ENCODE assay signal across 9 mouse cellular contexts in genomic region chr1:170894603-170895602, GRCm38 (mm10). TPM values are rescaled to one million over a fixed set of nuclear protein-coding genes. Genes with fewer than 3 reads are reported as not detected.
A peak's percentile ranks its signal among the peaks of the same experiment; 100 is the strongest.
DNase-seq lines count a peak whose midpoint lies in the region; ATAC-seq lines count a peak whose summit lies in the region.
"Had no signal": no experiment of that assay in that cellular context is flagged by ENCODE, and none has a peak within 500 bp of the region (broad histone marks: within the 10 kb centered on the region; RNA-seq: fewer than 3 reads in every experiment).

No protein-coding gene starts in this region.

- H3K4me1 ChIP-seq in embryonic facial prominence, embryonic 14.5 days (ENCODE audit: control insufficient read depth, insufficient read depth, low read length): no peaks in the 10 kb centered on the region

- H3K27me3 ChIP-seq in embryonic facial prominence, embryonic 14.5 days (replicated peaks; ENCODE audit: control insufficient read depth, insufficient read depth, low read length): peaks cover 5% of the 10 kb centered on the region; the same call in 1 of the 2 replicates
- H3K27me3 ChIP-seq in splenic B cell, adult 2 months (ENCODE audit: control insufficient read depth, insufficient read depth, low read length, poor library complexity, severe bottlenecking): no peaks in the 10 kb centered on the region

- no peaks in the 10 kb centered on the region for H3K9me3 ChIP-seq in embryonic facial prominence, embryonic 14.5 days (ENCODE audit: control insufficient read depth, low read length)

- H3K27ac ChIP-seq in embryonic facial prominence, embryonic 14.5 days (replicated peaks; ENCODE audit: low read depth, low read length): no peak overlapping the region

- H3K36me3 ChIP-seq in embryonic facial prominence, embryonic 14.5 days (ENCODE audit: control insufficient read depth, insufficient read depth, low read length): no peaks in the 10 kb centered on the region
- H3K36me3 ChIP-seq in splenic B cell, adult 2 months (ENCODE audit: control insufficient read depth, insufficient read depth, low read length, poor library complexity, severe bottlenecking): no peaks in the 10 kb centered on the region

- DNase-seq in heart, adult 18-20 months: peak; percentile 24 to 61
- DNase-seq in heart, postnatal 36 days: no peak
- peak; percentile 67 for DNase-seq in thymus, postnatal 0 days (ENCODE audit: low spot score)
- DNase-seq in thymus, postnatal 4 days: no peak
- DNase-seq in embryonic facial prominence, embryonic 14.5 days (ENCODE audit: low spot score): peak; percentile 69
- DNase-seq in splenic B cell, adult 2 months (ENCODE audit: low read depth, low spot score): peak; percentile 85
- DNase-seq in urinary bladder, postnatal 36 days (ENCODE audit: low spot score in 2 of 2): no peak
- DNase-seq in layer of hippocampus, postnatal 25 days (ENCODE audit: extremely low spot score in 1 of 2, low spot score in 1 of 2): no peak

- no peak overlapping the region for H3K4me3 ChIP-seq in embryonic facial prominence, embryonic 14.5 days (ENCODE audit: low read depth, low read length)

- ATAC-seq in embryonic facial prominence, embryonic 14.5 days (ENCODE audit: low read depth): no peak

- WGBS in embryonic facial prominence, embryonic 14.5 days: 56% methylated on average over 9 of the region's 9 CpGs

- intact Hi-C loops in heart, postnatal 36 days (cut with DNase I): no loop called here

- H3K9ac ChIP-seq in embryonic facial prominence, embryonic 14.5 days (ENCODE audit: low read depth, low read length): no peak overlapping the region

- H3K4me2 ChIP-seq in embryonic facial prominence, embryonic 14.5 days (ENCODE audit: low read depth, low read length): no peak overlapping the region

RNA-seq across cellular contexts. Expression of gene Dusp12, which starts 9.6 kb away (rescaled TPM):
- total RNA-seq in heart, adult 18-20 months (2021): 1 to 10 TPM; 8.1 to 8.3 TPM
- 1 to 10 TPM; 8.6 to 9.8 TPM for total RNA-seq in heart, postnatal 36 days (2021)
- polyA plus RNA-seq in thymus, postnatal 0 days (2015; fragmentation: Nextera tagmentation; extraction: Ambion mirVana): 30.0 and 30.5 TPM in 2 replicates
- polyA plus RNA-seq in embryonic facial prominence, embryonic 14.5 days (2014; fragmentation: Nextera tagmentation; extraction: Ambion mirVana): 43.7 and 44.7 TPM in 2 replicates
- total RNA-seq in layer of hippocampus, postnatal 25 days (2021): 10 to 100 TPM; 13.8 to 19.2 TPM

RNA-seq across cellular contexts. Expression of gene Gm26620, which starts 10.0 kb away (rescaled TPM):
- total RNA-seq in heart, adult 18-20 months (2021): under 1 TPM; 0.45 to 0.49 TPM
- total RNA-seq in heart, postnatal 36 days (2021): under 1 TPM; 0.33 to 0.39 TPM
- polyA plus RNA-seq in thymus, postnatal 0 days (2015; fragmentation: Nextera tagmentation; extraction: Ambion mirVana): 0.34 and 0.45 TPM in 2 replicates
- 1.1 and 1.5 TPM in 2 replicates for polyA plus RNA-seq in embryonic facial prominence, embryonic 14.5 days (2014; fragmentation: Nextera tagmentation; extraction: Ambion mirVana)
- total RNA-seq in layer of hippocampus, postnatal 25 days (2021): under 1 TPM; 0.34 to 0.77 TPM

RNA-seq across cellular contexts. Expression of gene Fcrlb, which starts 17.8 kb away (rescaled TPM):
- not detected for total RNA-seq in heart, adult 18-20 months (2021)
- not detected for total RNA-seq in heart, postnatal 36 days (2021)
- 0.19 and 0.73 TPM in 2 replicates for polyA plus RNA-seq in thymus, postnatal 0 days (2015; fragmentation: Nextera tagmentation; extraction: Ambion mirVana)
- not detected in 2 replicates for polyA plus RNA-seq in embryonic facial prominence, embryonic 14.5 days (2014; fragmentation: Nextera tagmentation; extraction: Ambion mirVana)
- total RNA-seq in layer of hippocampus, postnatal 25 days (2021): under 1 TPM in 1 of 2 experiments, not detected in 1; 0.54 TPM

RNA-seq across cellular contexts. Expression of gene Atf6, which starts 27.3 kb away (rescaled TPM):
- 10 to 100 TPM; 66.1 to 66.3 TPM for total RNA-seq in heart, adult 18-20 months (2021)
- total RNA-seq in heart, postnatal 36 days (2021): 10 to 100 TPM; 63.2 to 71.4 TPM
- 5.9 and 6.1 TPM in 2 replicates for polyA plus RNA-seq in thymus, postnatal 0 days (2015; fragmentation: Nextera tagmentation; extraction: Ambion mirVana)
- 10.8 and 11.7 TPM in 2 replicates for polyA plus RNA-seq in embryonic facial prominence, embryonic 14.5 days (2014; fragmentation: Nextera tagmentation; extraction: Ambion mirVana)
- 10 to 100 TPM; 46.6 to 49.2 TPM for total RNA-seq in layer of hippocampus, postnatal 25 days (2021)

RNA-seq across cellular contexts. Expression of gene Fcrla, which starts 32.5 kb away (rescaled TPM):
- 1 to 10 TPM in 1 of 2 experiments, under 1 TPM in 1; 0.22 to 2.7 TPM for total RNA-seq in heart, adult 18-20 months (2021)
- total RNA-seq in heart, postnatal 36 days (2021): under 1 TPM in 1 of 2 experiments, not detected in 1; 0.56 TPM
- 1.4 and 1.5 TPM in 2 replicates for polyA plus RNA-seq in thymus, postnatal 0 days (2015; fragmentation: Nextera tagmentation; extraction: Ambion mirVana)
- not detected in 2 replicates for polyA plus RNA-seq in embryonic facial prominence, embryonic 14.5 days (2014; fragmentation: Nextera tagmentation; extraction: Ambion mirVana)
- total RNA-seq in layer of hippocampus, postnatal 25 days (2021): not detected
- total RNA-seq: layer of hippocampus, adult 18-20 months had no signal

Comparison
In these comparisons a context has a peak if more than half of its experiments do, and no peak if none do; other contexts are left out.
1. DNase-seq: peak in heart, adult 18-20 months (2 of 2), thymus, postnatal 0 days (single experiment), embryonic facial prominence, embryonic 14.5 days (single experiment) and splenic B cell, adult 2 months (single experiment); none in heart, postnatal 36 days (0 of 2), thymus, postnatal 4 days (single experiment), urinary bladder, postnatal 36 days (0 of 2) and layer of hippocampus, postnatal 25 days (0 of 2).